Comparison of ENCODE assay signal across 24 mouse cellular contexts in the genomic region with DNA sequence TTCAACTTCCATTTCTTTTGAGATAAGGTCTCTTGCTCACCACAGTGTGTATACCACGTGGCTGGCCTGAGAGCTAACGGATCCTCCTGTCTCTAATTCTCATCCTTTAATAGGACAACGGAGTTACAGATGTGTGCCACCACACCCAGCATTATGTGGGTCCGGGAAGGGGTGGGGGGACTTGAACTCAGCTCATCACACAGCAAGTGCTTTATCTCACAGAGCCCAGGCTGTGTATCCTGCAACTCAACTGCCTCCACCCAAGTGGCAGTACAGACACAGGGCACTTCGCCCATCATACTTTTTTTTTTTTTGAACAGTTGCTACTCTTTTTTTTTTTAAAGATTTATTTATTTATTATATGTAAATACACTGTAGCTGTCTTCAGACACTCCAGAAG. TPM values are rescaled to one million over a fixed set of nuclear protein-coding genes. Genes with fewer than 3 reads are reported as not detected.
DNase-seq lines count a peak whose midpoint lies in the region; ATAC-seq and TF ChIP-seq lines count a peak whose summit lies in the region.
"Had no signal": no experiment of that assay in that cellular context is flagged by ENCODE, and none has a peak within 500 bp of the region (broad histone marks: within the 10 kb centered on the region; RNA-seq: fewer than 3 reads in every experiment).

No protein-coding gene starts in this region.

- H3K9ac ChIP-seq in liver, embryonic 13.5 days, result 0 out of 2 replicates have a peak overlapping the region, but pooled peaks have one; percentile 47
- H3K9ac ChIP-seq in forebrain, embryonic 11.5 days (ENCODE audit: low read length), result no peak overlapping the region
- H3K9ac ChIP-seq in midbrain, embryonic 14.5 days (replicated peaks; ENCODE audit: low read length), result no peak overlapping the region
- H3K9ac ChIP-seq: heart, embryonic 12.5 days; hindbrain, embryonic 15.5 days; kidney, embryonic 15.5 days; neural tube, embryonic 15.5 days had no signal

- no peaks in the 10 kb centered on the region for H3K27me3 ChIP-seq in erythroblast, embryonic 14.5 days (ENCODE audit: control insufficient read depth)
- no peaks in the 10 kb centered on the region for H3K27me3 ChIP-seq in liver, embryonic 13.5 days
- H3K27me3 ChIP-seq in forebrain, embryonic 11.5 days (ENCODE audit: control insufficient read depth, insufficient read depth, low read length), result no peaks in the 10 kb centered on the region
- no peaks in the 10 kb centered on the region for H3K27me3 ChIP-seq in cerebellum, adult 2 months (ENCODE audit: control insufficient read depth, insufficient read depth, low read length)
- no peaks in the 10 kb centered on the region for H3K27me3 ChIP-seq in midbrain, embryonic 14.5 days (ENCODE audit: control insufficient read depth, insufficient read depth, low read length)
- H3K27me3 ChIP-seq: heart, embryonic 12.5 days; hindbrain, embryonic 15.5 days; kidney, embryonic 15.5 days; neural tube, embryonic 15.5 days had no signal

- peak; percentile 68 for DNase-seq in c-Kit-positive CD71-positive TER-119-positive erythroid progenitor cells, embryonic 14.5 days (ENCODE audit: low spot score)
- peak; percentile 70 for DNase-seq in liver, embryonic 13.5 days
- no peak for DNase-seq in forebrain, embryonic 11.5 days (ENCODE audit: low spot score)
- no peak for DNase-seq in cerebellum, adult 2 months
- no peak for DNase-seq in midbrain, embryonic 14.5 days
- DNase-seq in heart, adult 9 months (ENCODE audit: low spot score in 2 of 2), result no peak
- DNase-seq: adrenal gland, postnatal 10 days; cerebellum, adult 9-11 months; heart, adult 11 months; heart, postnatal 10 days; right cerebral cortex, adult 18-20 months; right cerebral cortex, postnatal 4 days; thymus, postnatal 14 days had no signal

- H3K36me3 ChIP-seq in erythroblast, embryonic 14.5 days (ENCODE audit: control insufficient read depth), result peaks cover 90% of the 10 kb centered on the region
- peaks cover 69% of the 10 kb centered on the region for H3K36me3 ChIP-seq in liver, embryonic 13.5 days
- no peaks in the 10 kb centered on the region; the same call in 1 of the 2 replicates for H3K36me3 ChIP-seq in forebrain, embryonic 11.5 days (ENCODE audit: control insufficient read depth, insufficient read depth, low read length)
- H3K36me3 ChIP-seq in midbrain, embryonic 14.5 days (ENCODE audit: control insufficient read depth, insufficient read depth, low read length), result peaks cover 7% of the 10 kb centered on the region; the same call in 1 of the 2 replicates
- H3K36me3 ChIP-seq: neural tube, embryonic 15.5 days had no signal

- peak overlapping the region; percentile 51 for H3K4me3 ChIP-seq in erythroblast, embryonic 14.5 days (replicated peaks)
- peak overlapping the region; percentile 45 for H3K4me3 ChIP-seq in liver, embryonic 13.5 days (replicated peaks)
- no peak overlapping the region for H3K4me3 ChIP-seq in forebrain, embryonic 11.5 days (ENCODE audit: low read depth, low read length)
- H3K4me3 ChIP-seq in cerebellum, adult 2 months (replicated peaks; ENCODE audit: insufficient read depth, low read depth, low read length), result no peak overlapping the region
- no peak overlapping the region for H3K4me3 ChIP-seq in midbrain, embryonic 14.5 days (replicated peaks; ENCODE audit: low read depth, low read length)
- H3K4me3 ChIP-seq: heart, embryonic 12.5 days; hindbrain, embryonic 15.5 days; kidney, embryonic 15.5 days; limb, embryonic 10.5 days; neural tube, embryonic 15.5 days had no signal

- peak overlapping the region; percentile 92 for H3K27ac ChIP-seq in liver, embryonic 13.5 days
- H3K27ac ChIP-seq in forebrain, embryonic 11.5 days (ENCODE audit: low read depth, low read length), result no peak overlapping the region
- no peak overlapping the region for H3K27ac ChIP-seq in cerebellum, adult 2 months (ENCODE audit: insufficient read depth, low read length)
- no peak overlapping the region for H3K27ac ChIP-seq in midbrain, embryonic 14.5 days (replicated peaks; ENCODE audit: low read depth, low read length)
- H3K27ac ChIP-seq: hindbrain, embryonic 15.5 days; kidney, embryonic 15.5 days; limb, embryonic 10.5 days; macrophage; neural tube, embryonic 15.5 days had no signal

- WGBS in liver, embryonic 13.5 days (ENCODE audit: insufficient replicate concordance), result 39% methylated on average over 5 of the region's 5 CpGs
- 95% methylated on average over 5 of the region's 5 CpGs for whole genome bisulfite sequencing in forebrain, embryonic 11.5 days
- WGBS in cerebellum, adult 2 months, result 99% methylated on average over 5 of the region's 5 CpGs
- WGBS in midbrain, embryonic 14.5 days, result 96% methylated on average over 5 of the region's 5 CpGs

- no peaks in the 10 kb centered on the region for H3K9me3 ChIP-seq in erythroblast, embryonic 14.5 days (ENCODE audit: control insufficient read depth, low read length)
- H3K9me3 ChIP-seq in liver, embryonic 13.5 days (replicated peaks), result no peaks in the 10 kb centered on the region
- no peaks in the 10 kb centered on the region for H3K9me3 ChIP-seq in forebrain, embryonic 11.5 days (ENCODE audit: control insufficient read depth, low read length)
- H3K9me3 ChIP-seq in midbrain, embryonic 14.5 days (ENCODE audit: control insufficient read depth, low read length), result no peaks in the 10 kb centered on the region
- H3K9me3 ChIP-seq: heart, embryonic 12.5 days; hindbrain, embryonic 15.5 days; kidney, embryonic 15.5 days; limb, embryonic 10.5 days; neural tube, embryonic 15.5 days had no signal

- TF ChIP-seq POLR2A in cerebellum, adult 2 months (IDR thresholded peaks at IDR 0.05; ENCODE audit: borderline replicate concordance, insufficient read depth, low read length), result no peak

- H3K4me1 ChIP-seq in erythroblast, embryonic 14.5 days (ENCODE audit: control insufficient read depth), result peaks cover 76% of the 10 kb centered on the region
- H3K4me1 ChIP-seq in liver, embryonic 13.5 days (replicated peaks), result peaks cover 47% of the 10 kb centered on the region
- no peaks in the 10 kb centered on the region for H3K4me1 ChIP-seq in forebrain, embryonic 11.5 days (replicated peaks; ENCODE audit: control insufficient read depth, insufficient read depth, low read length)
- H3K4me1 ChIP-seq in cerebellum, adult 2 months (ENCODE audit: control insufficient read depth, insufficient read depth, low read length), result no peaks in the 10 kb centered on the region
- H3K4me1 ChIP-seq in midbrain, embryonic 14.5 days (ENCODE audit: control insufficient read depth, insufficient read depth, low read length), result no peaks in the 10 kb centered on the region
- H3K4me1 ChIP-seq: heart, embryonic 12.5 days; hindbrain, embryonic 15.5 days; kidney, embryonic 15.5 days; limb, embryonic 10.5 days; neural tube, embryonic 15.5 days had no signal

- H3K4me2 ChIP-seq in liver, embryonic 13.5 days, result peak overlapping the region; percentile 35
- no peak overlapping the region for H3K4me2 ChIP-seq in forebrain, embryonic 11.5 days (ENCODE audit: low read depth, low read length, severe bottlenecking)
- no peak overlapping the region for H3K4me2 ChIP-seq in midbrain, embryonic 14.5 days (ENCODE audit: low read length)
- H3K4me2 ChIP-seq: heart, embryonic 12.5 days; hindbrain, embryonic 15.5 days; kidney, embryonic 15.5 days; midbrain, embryonic 11.5 days; neural tube, embryonic 15.5 days had no signal

- TF ChIP-seq CTCF in cerebellum, adult 2 months (IDR thresholded peaks at IDR 0.05; ENCODE audit: borderline replicate concordance, insufficient read depth, low read depth, low read length), result no peak

- peak; percentile 93 for ATAC-seq in liver, embryonic 13.5 days (ENCODE audit: low read depth)
- ATAC-seq in megakaryocyte-erythroid progenitor cell, adult 5-6 weeks (replicated peaks; ENCODE audit: low FRiP score, low TSS enrichment, poor library complexity, severe bottlenecking), result peak; percentile 87
- ATAC-seq in forebrain, embryonic 11.5 days (replicated peaks; ENCODE audit: low FRiP score), result no peak
- ATAC-seq in midbrain, embryonic 14.5 days (ENCODE audit: low FRiP score, low TSS enrichment), result no peak
- ATAC-seq: forebrain, embryonic 14.5 days; lung, postnatal 0 days had no signal

RNA-seq across cellular contexts. Expression of a gene that starts 11.0 kb away (rescaled TPM):
- polyA plus RNA-seq in erythroblast, embryonic 14.5 days (2012), result 0.28 and 0.51 TPM in 2 replicates
- 42.0 and 47.9 TPM in 2 replicates for polyA plus RNA-seq in liver, embryonic 13.5 days (2015; fragmentation: Nextera tagmentation; extraction: Ambion mirVana)
- 62.0 and 80.6 TPM in 2 replicates for total RNA-seq in megakaryocyte-erythroid progenitor cell, adult 5-6 weeks (2014; fragmentation: Nextera tagmentation)
- total RNA-seq in megakaryocyte-erythroid progenitor cell, adult 5-6 weeks (2017), result 36.1 and 42.0 TPM in 2 replicates
- polyA plus RNA-seq in forebrain, embryonic 11.5 days (2014; fragmentation: Nextera tagmentation; extraction: Ambion mirVana), result 26.7 and 29.9 TPM in 2 replicates
- polyA plus RNA-seq in cerebellum, adult 2 months (2012; rRNA removed), result 18.9 and 19.3 TPM in 2 replicates
- 23.3 and 25.8 TPM in 2 replicates for polyA plus RNA-seq in midbrain, embryonic 14.5 days (2014; fragmentation: Nextera tagmentation; extraction: Ambion mirVana)

RNA-seq across cellular contexts. Expression of a gene that starts 37.1 kb away (rescaled TPM):
- 1.0 and 2.1 TPM in 2 replicates for polyA plus RNA-seq in erythroblast, embryonic 14.5 days (2012)
- polyA plus RNA-seq in liver, embryonic 13.5 days (2015; fragmentation: Nextera tagmentation; extraction: Ambion mirVana), result 37.8 and 45.2 TPM in 2 replicates
- total RNA-seq in megakaryocyte-erythroid progenitor cell, adult 5-6 weeks (2014; fragmentation: Nextera tagmentation), result 13.7 and 19.9 TPM in 2 replicates
- total RNA-seq in megakaryocyte-erythroid progenitor cell, adult 5-6 weeks (2017), result 14.0 and 18.3 TPM in 2 replicates
- 27.0 and 33.4 TPM in 2 replicates for polyA plus RNA-seq in forebrain, embryonic 11.5 days (2014; fragmentation: Nextera tagmentation; extraction: Ambion mirVana)
- 27.0 and 28.7 TPM in 2 replicates for polyA plus RNA-seq in cerebellum, adult 2 months (2012; rRNA removed)
- polyA plus RNA-seq in midbrain, embryonic 14.5 days (2014; fragmentation: Nextera tagmentation; extraction: Ambion mirVana), result 32.6 and 50.3 TPM in 2 replicates

RNA-seq across cellular contexts. Expression of a gene that starts 37.2 kb away (rescaled TPM):
- polyA plus RNA-seq in erythroblast, embryonic 14.5 days (2012), result 1.1 and 2.1 TPM in 2 replicates
- polyA plus RNA-seq in liver, embryonic 13.5 days (2015; fragmentation: Nextera tagmentation; extraction: Ambion mirVana), result 31.6 and 34.4 TPM in 2 replicates
- total RNA-seq in megakaryocyte-erythroid progenitor cell, adult 5-6 weeks (2014; fragmentation: Nextera tagmentation), result 33.3 and 58.9 TPM in 2 replicates
- 43.5 and 120 TPM in 2 replicates for total RNA-seq in megakaryocyte-erythroid progenitor cell, adult 5-6 weeks (2017)
- polyA plus RNA-seq in forebrain, embryonic 11.5 days (2014; fragmentation: Nextera tagmentation; extraction: Ambion mirVana), result 36.4 and 39.0 TPM in 2 replicates
- 34.9 and 38.9 TPM in 2 replicates for polyA plus RNA-seq in cerebellum, adult 2 months (2012; rRNA removed)
- 54.8 and 72.9 TPM in 2 replicates for polyA plus RNA-seq in midbrain, embryonic 14.5 days (2014; fragmentation: Nextera tagmentation; extraction: Ambion mirVana)

RNA-seq across cellular contexts. Expression of a gene that starts 50.1 kb away (rescaled TPM):
- polyA plus RNA-seq in erythroblast, embryonic 14.5 days (2012), result 0.92 and 1.9 TPM in 2 replicates
- 22.9 and 29.4 TPM in 2 replicates for polyA plus RNA-seq in liver, embryonic 13.5 days (2015; fragmentation: Nextera tagmentation; extraction: Ambion mirVana)
- total RNA-seq in megakaryocyte-erythroid progenitor cell, adult 5-6 weeks (2014; fragmentation: Nextera tagmentation), result 60.1 and 75.7 TPM in 2 replicates
- total RNA-seq in megakaryocyte-erythroid progenitor cell, adult 5-6 weeks (2017), result 61.7 and 81.5 TPM in 2 replicates
- polyA plus RNA-seq in forebrain, embryonic 11.5 days (2014; fragmentation: Nextera tagmentation; extraction: Ambion mirVana), result 32.1 and 35.7 TPM in 2 replicates
- polyA plus RNA-seq in cerebellum, adult 2 months (2012; rRNA removed), result 29.4 and 32.4 TPM in 2 replicates
- 26.5 and 31.3 TPM in 2 replicates for polyA plus RNA-seq in midbrain, embryonic 14.5 days (2014; fragmentation: Nextera tagmentation; extraction: Ambion mirVana)

Comparison
In these comparisons a context has a peak if more than half of its experiments do, and no peak if none do; other contexts are left out.
1. DNase-seq: peak in c-Kit-positive CD71-positive TER-119-positive erythroid progenitor cells, embryonic 14.5 days (single experiment) and liver, embryonic 13.5 days (single experiment); none in forebrain, embryonic 11.5 days (single experiment), cerebellum, adult 2 months (0 of 2), midbrain, embryonic 14.5 days (single experiment) and heart, adult 9 months (0 of 2).
2. H3K4me3 ChIP-seq: peak in erythroblast, embryonic 14.5 days (single experiment) and liver, embryonic 13.5 days (single experiment); none in forebrain, embryonic 11.5 days (single experiment), cerebellum, adult 2 months (single experiment) and midbrain, embryonic 14.5 days (single experiment).
3. ATAC-seq: peak in liver, embryonic 13.5 days (single experiment) and megakaryocyte-erythroid progenitor cell, adult 5-6 weeks (single experiment); none in forebrain, embryonic 11.5 days (single experiment) and midbrain, embryonic 14.5 days (single experiment).
4. RNA of a gene that starts 11.0 kb away (polyA plus RNA-seq): 42.0 to 47.9 TPM in liver, embryonic 13.5 days, 26.7 to 29.9 TPM in forebrain, embryonic 11.5 days, 23.3 to 25.8 TPM in midbrain, embryonic 14.5 days and 18.9 to 19.3 TPM in cerebellum, adult 2 months; 0.28 to 0.51 TPM in erythroblast, embryonic 14.5 days; every median in the first group is over 10 times any median in the second.
5. RNA of a gene that starts 37.2 kb away (polyA plus RNA-seq): 54.8 to 72.9 TPM in midbrain, embryonic 14.5 days, 36.4 to 39.0 TPM in forebrain, embryonic 11.5 days, 34.9 to 38.9 TPM in cerebellum, adult 2 months and 31.6 to 34.4 TPM in liver, embryonic 13.5 days; 1.1 to 2.1 TPM in erythroblast, embryonic 14.5 days; every median in the first group is over 10 times any median in the second.